Mouse (Mus musculus): ENCODE measurements around the gene Col17a1. TPM values are rescaled to one million over a fixed set of nuclear protein-coding genes. Genes with fewer than 3 reads are reported as not detected.

Col17a1 gene
- total RNA-seq, 2 experiments from 2014 or later: not detected

DNA sequence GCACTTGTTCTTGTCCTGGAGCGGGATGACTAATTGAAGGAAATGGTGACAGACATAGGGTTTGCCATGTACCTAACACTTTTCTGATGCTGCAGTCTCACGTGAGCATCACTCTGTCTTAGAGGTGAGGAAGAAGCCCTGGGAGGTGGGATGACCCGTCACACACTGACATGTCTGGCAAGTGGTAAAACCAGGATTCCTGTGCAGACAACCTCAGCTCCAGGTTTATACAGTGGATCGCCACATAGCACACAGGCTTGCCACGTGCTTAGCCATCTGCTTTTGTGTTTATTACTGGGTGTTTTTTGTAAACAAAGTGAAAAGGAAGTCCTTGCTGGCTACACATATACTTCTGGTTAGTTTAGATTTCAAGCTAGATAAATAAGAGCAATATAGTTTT is 62.8 kb downstream of the Col17a1 start:
- TF ChIP-seq CTCF (IDR thresholded peaks at IDR 0.05): no peak
- intact Hi-C loops (cut with DNase I): no loop called here
- Histone ChIP-seq H3K27ac (no peak overlapping the region), H3K4me3 (no peak overlapping the region)
- DNase-seq: no peak

DNA sequence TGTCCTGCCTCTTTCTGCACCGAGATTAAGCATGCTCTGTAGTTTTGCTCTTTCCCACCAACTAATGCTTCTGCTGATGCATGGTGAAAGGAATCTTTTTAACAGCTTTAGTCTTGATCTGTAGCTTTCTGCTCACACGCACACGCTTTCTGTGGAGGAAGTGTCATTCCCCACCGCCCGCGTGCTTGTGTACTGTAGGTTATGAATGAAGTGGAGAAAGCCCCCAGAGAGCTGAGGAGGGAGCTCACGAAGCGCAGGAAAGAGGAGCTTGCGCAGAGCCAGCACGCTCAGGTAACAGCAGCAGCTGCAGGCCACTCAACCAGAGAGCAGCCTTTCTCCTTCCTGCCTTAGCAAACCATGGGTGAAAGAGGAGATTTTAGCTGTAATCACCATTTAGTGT is 64.4 kb downstream of the Col17a1 start:
- H3K27ac ChIP-seq: no peak overlapping the region
- TF ChIP-seq CTCF (IDR thresholded peaks at IDR 0.05): no peak
- intact Hi-C loops (cut with DNase I): no loop called here

DNA sequence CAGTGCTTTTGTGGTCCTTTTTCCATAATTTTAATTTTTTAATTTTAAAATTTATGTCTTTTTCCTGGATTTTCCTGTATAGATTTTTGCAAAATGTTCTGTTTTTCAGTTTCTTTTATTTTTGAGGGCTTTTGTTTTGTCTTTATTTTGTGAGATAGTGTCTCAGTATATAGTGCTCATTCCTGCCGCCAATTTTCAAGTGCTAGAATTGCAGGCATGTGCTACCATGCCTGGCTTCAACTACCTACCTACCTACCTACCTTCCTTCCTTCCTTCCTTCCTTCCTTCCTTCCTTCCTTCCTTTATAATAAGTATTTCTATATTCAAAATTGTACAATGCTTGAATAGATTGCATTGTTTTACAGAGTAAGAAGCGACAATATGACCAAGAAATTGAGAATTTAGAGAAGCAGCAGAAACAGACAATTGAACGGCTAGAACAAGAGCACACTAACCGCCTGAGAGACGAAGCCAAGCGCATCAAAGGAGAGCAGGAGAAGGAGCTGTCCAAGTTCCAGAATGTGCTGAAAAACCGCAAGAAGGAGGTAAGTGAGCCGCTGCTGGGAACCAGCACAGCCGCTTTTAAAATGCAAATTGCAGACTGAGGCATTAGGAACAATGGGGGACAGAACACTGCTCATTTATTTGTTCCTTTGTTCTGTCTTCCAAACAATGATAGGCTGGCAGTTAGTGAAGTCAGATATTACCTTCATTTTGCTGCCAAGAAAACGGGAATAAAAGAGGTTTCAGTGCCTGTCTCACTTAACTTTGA is 66.8 kb downstream of the Col17a1 start:
- no peak overlapping the region for H3K27ac ChIP-seq
- intact Hi-C loops (cut with DNase I): no loop called here
- TF ChIP-seq CTCF (IDR thresholded peaks at IDR 0.05): no peak
- H3K4me3 ChIP-seq: no peak overlapping the region
- no peak for DNase-seq

More for the DNA sequence above, 64.4 kb downstream of the Col17a1 start:
- DNase-seq: no peak
- no peak overlapping the region for H3K4me3 ChIP-seq

DNA sequence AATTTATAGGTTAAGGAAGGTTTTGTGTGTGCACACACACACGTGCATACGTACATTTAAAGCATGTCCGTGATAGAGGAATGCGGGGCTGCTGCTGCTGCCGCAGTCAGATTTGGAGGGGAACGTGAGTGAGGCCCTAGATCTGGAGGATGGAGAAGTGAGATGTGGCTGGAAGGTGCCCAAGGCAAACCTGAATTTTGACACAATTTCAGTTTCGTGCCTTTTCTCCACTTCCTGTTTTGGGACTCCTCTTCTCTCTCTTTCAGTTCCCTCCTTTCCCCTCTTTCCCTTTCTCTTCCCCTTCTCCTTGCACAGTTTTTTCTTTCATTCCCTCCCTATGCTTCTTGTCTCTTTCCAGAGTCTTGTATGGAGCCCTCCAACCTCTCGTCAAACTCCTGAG is 70.4 kb downstream of the Col17a1 start:
- no peak overlapping the region for H3K27ac ChIP-seq

DNA sequence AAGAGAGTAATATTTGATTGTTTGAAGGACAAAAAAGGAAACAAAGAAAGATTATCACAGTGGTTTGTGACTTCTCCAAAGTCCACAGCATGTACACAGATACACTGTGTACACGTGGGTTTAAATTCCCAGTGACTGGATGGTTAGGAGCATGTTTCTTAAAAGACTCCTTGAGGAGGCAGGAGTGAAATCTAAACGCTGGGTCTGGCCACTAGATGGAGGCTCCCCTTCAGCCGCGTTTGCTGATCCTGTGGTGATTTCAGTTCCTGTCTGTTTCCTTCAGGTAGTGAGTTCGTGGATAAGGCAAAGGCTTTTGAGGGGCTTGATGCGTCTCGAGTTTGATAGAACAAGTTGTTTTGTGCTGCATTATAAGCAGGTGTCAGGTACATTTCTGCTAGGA is 78.5 kb downstream of the Col17a1 start:
- intact Hi-C loops (cut with DNase I): no loop called here

More for the DNA sequence above, 70.4 kb downstream of the Col17a1 start:
- intact Hi-C loops (cut with DNase I): no loop called here
- H3K4me3 ChIP-seq: no peak overlapping the region
- no peak for TF ChIP-seq CTCF (IDR thresholded peaks at IDR 0.05)
- DNase-seq: no peak

DNA sequence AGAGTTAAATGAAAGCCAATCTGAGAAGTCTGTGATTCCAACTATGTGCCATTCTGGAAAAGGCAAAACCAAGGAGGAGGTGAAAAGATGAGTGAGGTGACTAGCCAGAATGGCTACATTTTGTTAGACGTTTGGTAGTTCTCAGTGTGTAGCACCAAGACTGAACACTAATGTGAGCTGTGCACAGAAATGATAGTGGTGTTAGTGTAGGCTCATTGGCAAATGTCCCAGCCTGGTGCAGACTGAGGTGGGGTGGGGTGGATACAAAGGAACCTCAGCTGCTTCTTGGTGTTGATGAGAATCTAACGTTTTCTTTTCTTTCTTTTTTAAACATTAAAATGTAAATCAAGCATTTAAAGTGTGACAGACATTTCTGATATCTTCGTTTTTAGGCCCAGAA is 83.4 kb downstream of the Col17a1 start:
- DNase-seq: no peak
- intact Hi-C loops (cut with DNase I): no loop called here
- no peak for TF ChIP-seq CTCF (IDR thresholded peaks at IDR 0.05)
- Histone ChIP-seq H3K4me3 (no peak overlapping the region), H3K27ac (no peak overlapping the region)

More for the DNA sequence above, 78.5 kb downstream of the Col17a1 start:
- Histone ChIP-seq H3K27ac (no peak overlapping the region), H3K4me3 (no peak overlapping the region)
- TF ChIP-seq CTCF (IDR thresholded peaks at IDR 0.05): peak; percentile 10; the same call in 1 of the 2 replicates
- no peak for DNase-seq

Other genes with a start within 250 kb of the Col17a1 start
- gene Sh3pxd2a, start 227.7 kb downstream of the Col17a1 start, total RNA-seq (2021): 10 to 100 TPM; 37.7 to 44.7 TPM
- gene Stn1, start 154.6 kb downstream of the Col17a1 start, total RNA-seq (2021): 1 to 10 TPM; 3.8 to 5.6 TPM
- 10 to 100 TPM; 36.1 to 37.7 TPM for gene Slk, start 112.4 kb downstream of the Col17a1 start, total RNA-seq (2021)
- gene Sfr1, start 39.6 kb upstream of the Col17a1 start, total RNA-seq (2021): 10 to 100 TPM; 80.3 to 85.3 TPM
- gene Gsto1, start 162.9 kb upstream of the Col17a1 start, total RNA-seq (2021): 10 to 100 TPM; 43.7 to 70.1 TPM
- gene Gsto2, start 173.4 kb upstream of the Col17a1 start, total RNA-seq (2021): under 1 TPM; 0.51 to 0.73 TPM
- gene Cfap43, start 227.2 kb upstream of the Col17a1 start, total RNA-seq (2021): under 1 TPM in 1 of 2 experiments, not detected in 1; 0.11 TPM
- gene Itprip, start 227.2 kb upstream of the Col17a1 start, total RNA-seq (2021): under 1 TPM; 0.75 to 0.99 TPM
- gene Cfap58, start 245.6 kb upstream of the Col17a1 start, total RNA-seq (2021): not detected